Mouse (Mus musculus) ES-Bruce4 (cell line): ENCODE results near the gene Cfap43. TPM values are rescaled to one million over a fixed set of nuclear protein-coding genes. Genes with fewer than 3 reads are reported as not detected.

ENCODE experiments used
- H3K27ac ChIP-seq: 2 replicates; pipeline ENCODE4 v1.5.1; 2012; ENCODE audit warnings: low read length, inconsistent platforms; ENCODE audit not compliant: insufficient read depth
- H3K27me3 ChIP-seq: 2 replicates; pipeline ENCODE4 v1.6.1; 2012; ENCODE audit warnings: mild to moderate bottlenecking, low read length, inconsistent platforms; ENCODE audit not compliant: control insufficient read depth, poor library complexity, insufficient read depth, severe bottlenecking
- H3K36me3 ChIP-seq: 2 replicates; pipeline ENCODE4 v1.6.1; 2012; ENCODE audit warnings: inconsistent platforms, mild to moderate bottlenecking, low read length, moderate library complexity; ENCODE audit not compliant: control insufficient read depth, poor library complexity, insufficient read depth, severe bottlenecking
- H3K4me1 ChIP-seq: one replicate; pipeline ENCODE4 v1.8.1; 2011; ENCODE audit warnings: low read length; ENCODE audit not compliant: control insufficient read depth, insufficient read depth
- H3K4me3 ChIP-seq: 2 replicates; pipeline ENCODE4 v1.5.1; 2011; ENCODE audit warnings: low read depth, mild to moderate bottlenecking, low read length
- H3K9ac ChIP-seq: 2 replicates; pipeline ENCODE4 v1.6.1; 2012; ENCODE audit warnings: low read depth, mild to moderate bottlenecking, inconsistent platforms; ENCODE audit not compliant: poor library complexity, severe bottlenecking
- H3K9me3 ChIP-seq: replicated peaks from 2 replicates; pipeline ENCODE4 v1.6.1; 2012; ENCODE audit warnings: mild to moderate bottlenecking, low read length, inconsistent platforms; ENCODE audit not compliant: control insufficient read depth, poor library complexity, insufficient read depth, severe bottlenecking
- CTCF ChIP-seq: IDR thresholded peaks from one replicate; pipeline ENCODE4 v1.8.1; 2011; ENCODE audit warnings: low read depth, low read length
- EP300 ChIP-seq: IDR thresholded peaks from 2 replicates; pipeline ENCODE4 v1.6.1; 2011; ENCODE audit warnings: low read depth, low read length; ENCODE audit not compliant: insufficient read depth
- POLR2A ChIP-seq: IDR thresholded peaks from one replicate; pipeline ENCODE4 v1.8.1; 2011; ENCODE audit warnings: low read length; ENCODE audit not compliant: insufficient read depth
- polyA plus RNA-seq: library from polyadenylated mRNA; stranded (reverse); fragments of >200 nt; gene quantifications from 2 replicates; pipeline ENCODE4 v1.2.4, GENCODE M21; 2011; ENCODE audit warnings: low read depth; ENCODE audit not compliant: missing spikeins, insufficient read depth, insufficient read length

The Cfap43 gene
- polyA plus RNA-seq, 1 experiment: 10.4 TPM

DNA sequence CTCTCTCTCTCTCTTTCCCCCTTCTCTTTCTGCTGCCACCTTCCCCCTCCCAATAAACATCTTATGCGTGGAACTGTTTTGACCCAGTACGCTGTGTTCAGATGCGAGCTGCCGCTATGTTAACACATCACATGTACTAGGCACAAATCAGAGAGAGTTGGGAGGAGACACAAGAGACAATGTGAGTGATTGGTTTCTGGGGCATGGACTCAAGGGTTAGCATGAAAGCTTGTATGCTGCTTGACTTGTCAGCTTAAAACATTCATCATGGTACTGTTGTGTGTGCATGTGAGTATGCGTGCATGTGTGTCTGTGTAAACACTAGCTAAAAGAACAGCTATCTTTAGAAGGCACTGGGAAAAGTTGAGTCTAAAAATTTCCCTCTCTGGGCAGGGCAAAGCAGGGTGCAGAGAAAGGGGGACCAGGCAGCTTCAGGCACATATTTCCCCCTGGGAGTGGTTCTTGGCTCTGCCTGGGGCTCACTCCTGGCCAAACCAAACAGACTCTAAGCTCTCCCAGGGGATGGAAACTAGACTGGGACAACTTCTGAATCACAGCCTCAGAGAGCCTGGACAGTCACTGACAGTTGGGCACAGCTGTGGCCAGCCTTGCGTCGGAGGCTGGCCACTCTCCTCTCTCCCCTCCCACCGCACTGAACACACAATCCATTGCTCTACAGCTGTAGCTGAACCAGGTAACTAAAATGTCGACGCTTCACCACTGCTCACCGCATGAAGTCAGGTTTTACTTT is 27.4 kb downstream of the Cfap43 start:
- Histone ChIP-seq H3K9me3 (no peaks in the 10 kb centered on the region), H3K4me3 (no peak overlapping the region), H3K27ac (no peak overlapping the region), H3K36me3 (no peaks in the 10 kb centered on the region), H3K9ac (no peak overlapping the region), H3K4me1 (no peaks in the 10 kb centered on the region), H3K27me3 (no peaks in the 10 kb centered on the region)
- no peak for TF ChIP-seq EP300
- no peak for TF ChIP-seq POLR2A
- no peak for TF ChIP-seq CTCF

DNA sequence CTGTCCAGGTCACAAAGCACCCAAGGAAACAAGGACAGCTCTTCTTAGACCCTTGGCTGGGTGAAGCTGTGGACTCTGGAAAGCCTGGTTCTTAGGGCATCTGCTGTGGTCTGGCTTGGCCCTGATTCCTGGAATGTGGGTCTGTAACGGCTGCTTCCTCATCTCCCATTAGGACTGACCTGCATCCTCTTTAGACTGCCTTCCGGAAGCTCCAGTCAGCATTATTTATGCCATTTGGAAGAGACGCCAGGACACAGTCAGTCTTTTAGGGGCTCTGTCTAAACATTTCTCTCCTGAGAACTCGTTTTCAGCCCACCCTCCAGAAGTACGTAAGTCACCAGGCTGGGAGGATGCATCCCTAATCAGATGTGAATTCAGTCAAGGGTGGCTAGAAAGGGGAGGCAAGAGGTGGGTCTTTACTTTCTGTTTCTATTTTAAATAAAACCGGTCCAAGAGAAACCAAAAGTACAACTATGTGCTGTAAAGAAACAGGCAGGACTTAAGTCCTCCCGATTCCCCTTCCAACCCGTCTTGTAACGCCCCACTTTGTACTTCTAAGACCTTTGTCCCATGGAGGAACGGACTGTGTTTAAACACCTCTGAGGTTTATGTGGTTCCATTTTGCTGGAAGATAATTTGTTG is 28.5 kb downstream of the Cfap43 start:
- TF ChIP-seq POLR2A: no peak
- TF ChIP-seq EP300: no peak
- no peak for TF ChIP-seq CTCF
- Histone ChIP-seq H3K9me3 (no peaks in the 10 kb centered on the region), H3K9ac (no peak overlapping the region), H3K36me3 (no peaks in the 10 kb centered on the region), H3K4me1 (no peaks in the 10 kb centered on the region), H3K27me3 (no peaks in the 10 kb centered on the region), H3K4me3 (no peak overlapping the region), H3K27ac (no peak overlapping the region)

DNA sequence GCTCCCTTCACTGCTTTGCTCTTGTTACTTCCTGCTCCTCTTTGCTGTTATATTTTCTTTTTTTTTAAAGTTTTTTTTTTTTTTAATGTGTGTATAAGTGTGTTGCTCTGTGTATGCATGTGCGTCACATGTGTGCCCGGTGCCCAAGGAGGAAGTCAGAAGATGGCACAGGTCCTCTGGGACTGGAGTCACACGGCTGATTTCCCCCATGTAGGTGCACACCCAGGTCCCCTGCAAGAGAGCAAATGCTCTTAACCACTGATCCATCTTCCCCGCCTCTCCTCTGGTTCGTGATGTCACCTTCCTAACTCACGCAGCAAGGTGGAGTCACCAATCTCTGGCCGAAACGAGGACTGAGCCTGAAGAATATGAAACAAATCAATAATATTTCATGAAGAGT is 31.1 kb downstream of the Cfap43 start:
- no peaks in the 10 kb centered on the region for H3K4me1 ChIP-seq
- TF ChIP-seq CTCF (no peak), POLR2A (no peak), EP300 (no peak)
- no peak overlapping the region for H3K9ac ChIP-seq
- no peak overlapping the region for H3K4me3 ChIP-seq
- no peaks in the 10 kb centered on the region for H3K36me3 ChIP-seq
- no peaks in the 10 kb centered on the region for H3K9me3 ChIP-seq
- no peaks in the 10 kb centered on the region for H3K27me3 ChIP-seq
- no peak overlapping the region for H3K27ac ChIP-seq

DNA sequence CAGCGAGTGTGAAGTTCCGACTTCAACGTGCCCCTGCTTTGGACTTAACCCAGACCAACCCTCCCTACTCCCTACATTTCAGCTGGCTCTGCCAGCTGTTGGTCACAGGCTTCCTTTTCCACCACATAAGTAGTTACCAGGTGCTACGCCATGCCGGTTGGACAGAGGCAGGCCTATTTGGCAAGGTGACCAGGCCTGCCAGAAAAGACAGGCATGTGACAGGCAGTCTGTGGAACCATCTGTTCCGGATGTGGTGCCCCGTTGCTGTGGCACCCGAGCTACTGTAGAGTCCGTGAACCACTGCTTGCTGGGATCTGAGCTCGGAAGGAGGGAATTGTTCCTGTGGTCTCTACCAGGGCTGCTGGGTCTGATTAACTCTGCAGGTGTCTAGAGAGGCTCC is 31.7 kb downstream of the Cfap43 start:
- TF ChIP-seq CTCF (no peak), POLR2A (no peak), EP300 (no peak)
- Histone ChIP-seq H3K27ac (no peak overlapping the region), H3K9me3 (no peaks in the 10 kb centered on the region), H3K36me3 (no peaks in the 10 kb centered on the region), H3K9ac (no peak overlapping the region), H3K4me1 (no peaks in the 10 kb centered on the region), H3K27me3 (no peaks in the 10 kb centered on the region), H3K4me3 (no peak overlapping the region)

DNA sequence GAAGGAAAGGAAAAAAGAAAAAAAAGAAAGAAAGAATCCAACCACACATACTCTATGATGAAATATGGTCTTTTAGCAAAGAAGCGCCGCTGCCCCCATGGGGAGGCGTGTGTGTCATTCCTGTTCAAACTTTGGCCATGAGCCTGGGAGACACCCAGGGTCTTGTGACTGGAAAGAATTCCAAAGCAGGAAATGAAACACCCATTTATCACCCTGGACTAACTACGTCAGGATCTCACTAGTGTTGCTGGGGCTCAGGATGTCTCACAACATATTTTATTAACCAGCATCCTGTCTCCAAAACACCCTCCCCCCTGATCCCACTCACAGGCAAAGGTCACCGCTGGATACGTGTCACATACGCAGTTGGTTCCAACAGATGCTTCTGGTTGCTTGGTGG is 32.5 kb downstream of the Cfap43 start:
- Histone ChIP-seq H3K9me3 (no peaks in the 10 kb centered on the region), H3K4me3 (no peak overlapping the region), H3K9ac (no peak overlapping the region), H3K27me3 (no peaks in the 10 kb centered on the region), H3K4me1 (no peaks in the 10 kb centered on the region), H3K27ac (no peak overlapping the region), H3K36me3 (no peaks in the 10 kb centered on the region)
- TF ChIP-seq POLR2A (no peak), EP300 (no peak), CTCF (no peak)

DNA sequence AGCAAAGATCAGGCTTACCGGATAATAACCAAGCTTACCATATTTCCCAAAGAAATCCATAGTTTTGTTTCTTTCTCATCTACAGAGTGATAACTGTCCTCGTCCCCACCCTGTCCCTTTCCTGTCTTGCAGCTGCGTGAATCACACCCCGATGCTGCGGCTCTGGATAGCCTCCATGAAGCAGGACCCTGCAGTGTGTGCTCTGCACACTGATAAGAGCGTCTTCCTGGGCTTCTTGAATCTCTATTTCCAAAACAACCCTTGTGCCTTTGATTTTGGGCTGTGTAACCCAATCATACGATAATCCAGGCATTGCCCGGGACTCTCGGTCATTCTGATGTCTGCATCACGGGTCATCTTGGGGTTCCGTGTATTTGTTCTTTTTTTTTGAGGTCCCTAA is 33.2 kb downstream of the Cfap43 start:
- Histone ChIP-seq H3K4me3 (no peak overlapping the region), H3K27ac (no peak overlapping the region), H3K27me3 (no peaks in the 10 kb centered on the region), H3K36me3 (no peaks in the 10 kb centered on the region), H3K4me1 (no peaks in the 10 kb centered on the region), H3K9me3 (no peaks in the 10 kb centered on the region), H3K9ac (no peak overlapping the region)
- TF ChIP-seq EP300 (no peak), POLR2A (no peak)
